Mouse (Mus musculus): ENCODE results near the gene Prss8. TPM values are rescaled to one million over a fixed set of nuclear protein-coding genes. Genes with fewer than 3 reads are reported as not detected.

The Prss8 gene
- polyA plus RNA-seq, 1 experiment from 2014 or later = 5.8 TPM

Other genes starting within 250 kb of the Prss8 start
- 26.9 and 28.9 TPM in 2 replicates for gene Bcl7c, start 221.2 kb downstream of the Prss8 start, polyA plus RNA-seq (2015; fragmentation: Nextera tagmentation; extraction: Ambion mirVana)
- gene Ctf1, start 217.4 kb downstream of the Prss8 start, polyA plus RNA-seq (2015; fragmentation: Nextera tagmentation; extraction: Ambion mirVana) = 1.8 and 2.2 TPM in 2 replicates
- 0.07 and 0.16 TPM in 2 replicates for gene Ctf2, start 197.9 kb downstream of the Prss8 start, polyA plus RNA-seq (2015; fragmentation: Nextera tagmentation; extraction: Ambion mirVana)
- 3.1 and 3.3 TPM in 2 replicates for gene Fbxl19, start 185.6 kb downstream of the Prss8 start, polyA plus RNA-seq (2015; fragmentation: Nextera tagmentation; extraction: Ambion mirVana)
- 11.2 and 11.4 TPM in 2 replicates for gene Orai3, start 160.3 kb downstream of the Prss8 start, polyA plus RNA-seq (2015; fragmentation: Nextera tagmentation; extraction: Ambion mirVana)
- gene Setd1a, start 153.4 kb downstream of the Prss8 start, polyA plus RNA-seq (2015; fragmentation: Nextera tagmentation; extraction: Ambion mirVana) = 8.4 and 9.0 TPM in 2 replicates
- not detected in 2 replicates for gene Gm49388, start 144.5 kb downstream of the Prss8 start, polyA plus RNA-seq (2015; fragmentation: Nextera tagmentation; extraction: Ambion mirVana)
- gene Hsd3b7, start 129.5 kb downstream of the Prss8 start, polyA plus RNA-seq (2015; fragmentation: Nextera tagmentation; extraction: Ambion mirVana) = 37.8 and 39.3 TPM in 2 replicates
- gene Stx4a, start 105.8 kb downstream of the Prss8 start, polyA plus RNA-seq (2015; fragmentation: Nextera tagmentation; extraction: Ambion mirVana) = 17.4 and 17.5 TPM in 2 replicates
- gene Stx1b, start 105.6 kb downstream of the Prss8 start, polyA plus RNA-seq (2015; fragmentation: Nextera tagmentation; extraction: Ambion mirVana) = 0.22 and 0.41 TPM in 2 replicates
- gene Zfp646, start 53.9 kb downstream of the Prss8 start, polyA plus RNA-seq (2015; fragmentation: Nextera tagmentation; extraction: Ambion mirVana) = 3.7 and 5.0 TPM in 2 replicates
- 7.3 and 7.6 TPM in 2 replicates for gene Zfp668, start 53.3 kb downstream of the Prss8 start, polyA plus RNA-seq (2015; fragmentation: Nextera tagmentation; extraction: Ambion mirVana)
- gene Prss53, start 39.1 kb downstream of the Prss8 start, polyA plus RNA-seq (2015; fragmentation: Nextera tagmentation; extraction: Ambion mirVana) = 0.19 and 0.24 TPM in 2 replicates
- not detected in 2 replicates for gene Gm21974, start 34.6 kb downstream of the Prss8 start, polyA plus RNA-seq (2015; fragmentation: Nextera tagmentation; extraction: Ambion mirVana)
- gene Vkorc1, start 34.5 kb downstream of the Prss8 start, polyA plus RNA-seq (2015; fragmentation: Nextera tagmentation; extraction: Ambion mirVana) = 86.9 and 89.1 TPM in 2 replicates
- gene Bckdk, start 26.0 kb downstream of the Prss8 start, polyA plus RNA-seq (2015; fragmentation: Nextera tagmentation; extraction: Ambion mirVana) = 64.4 and 70.0 TPM in 2 replicates
- gene Kat8, start 17.6 kb downstream of the Prss8 start, polyA plus RNA-seq (2015; fragmentation: Nextera tagmentation; extraction: Ambion mirVana) = 20.5 and 22.7 TPM in 2 replicates
- 4.0 and 4.1 TPM in 2 replicates for gene Prss36, start 16.6 kb upstream of the Prss8 start, polyA plus RNA-seq (2015; fragmentation: Nextera tagmentation; extraction: Ambion mirVana)
- gene Fus, start 37.4 kb upstream of the Prss8 start, polyA plus RNA-seq (2015; fragmentation: Nextera tagmentation; extraction: Ambion mirVana) = 160 and 170 TPM in 2 replicates
- 23.7 and 31.2 TPM in 2 replicates for gene Pycard, start 63.8 kb upstream of the Prss8 start, polyA plus RNA-seq (2015; fragmentation: Nextera tagmentation; extraction: Ambion mirVana)
- not detected in 2 replicates for gene Trim72, start 73.8 kb upstream of the Prss8 start, polyA plus RNA-seq (2015; fragmentation: Nextera tagmentation; extraction: Ambion mirVana)
- 1.8 TPM in 2 replicates for gene Itgam, start 132.5 kb upstream of the Prss8 start, polyA plus RNA-seq (2015; fragmentation: Nextera tagmentation; extraction: Ambion mirVana)
- not detected in 2 replicates for gene Gm49368, start 132.6 kb upstream of the Prss8 start, polyA plus RNA-seq (2015; fragmentation: Nextera tagmentation; extraction: Ambion mirVana)
- 0.09 and 0.12 TPM in 2 replicates for gene Itgax, start 199.4 kb upstream of the Prss8 start, polyA plus RNA-seq (2015; fragmentation: Nextera tagmentation; extraction: Ambion mirVana)
- not detected in 2 replicates for gene Itgad, start 224.3 kb upstream of the Prss8 start, polyA plus RNA-seq (2015; fragmentation: Nextera tagmentation; extraction: Ambion mirVana)

All from liver, embryonic 13.5 days (tissue).